Mouse (Mus musculus) lung, embryonic 14.5 days (tissue): ENCODE results near the gene Mrpl34. TPM values are rescaled to one million over a fixed set of nuclear protein-coding genes. Genes with fewer than 3 reads are reported as not detected.
A peak's percentile ranks its signal among the peaks of the same experiment; 100 is the strongest.

Experiments
- ATAC-seq: fragments of 200-750 bp; cut with Nextera tagmentation; 2 replicates; pipeline ENCODE4 v1.8.0; 2017; ENCODE audit warnings: mild to moderate bottlenecking, moderate TSS enrichment, moderate library complexity; ENCODE audit not compliant: insufficient read depth
- DNase-seq: peaks from one replicate; pipeline ENCODE4 v3.0.0-alpha.2; 2015
- H3K27ac ChIP-seq: fragments of 300-500 bp; sonication (generic); 2 replicates; pipeline ENCODE4 v1.5.1; 2014; ENCODE audit warnings: low read depth, mild to moderate bottlenecking, moderate library complexity
- H3K27me3 ChIP-seq: fragments of 300-500 bp; sonication (generic); 2 replicates; pipeline ENCODE4 v1.6.1; 2014; ENCODE audit warnings: low read length, control low read depth; ENCODE audit not compliant: insufficient read depth
- H3K36me3 ChIP-seq: fragments of 300-500 bp; sonication (generic); 2 replicates; pipeline ENCODE4 v1.6.1; 2014; ENCODE audit warnings: control low read depth; ENCODE audit not compliant: insufficient read depth
- H3K4me1 ChIP-seq: fragments of 300-500 bp; sonication (generic); 2 replicates; pipeline ENCODE4 v1.6.1; 2014; ENCODE audit warnings: antibody characterized with exemption, control low read depth; ENCODE audit not compliant: insufficient read depth
- H3K4me2 ChIP-seq: fragments of 300-500 bp; sonication (generic); 2 replicates; pipeline ENCODE4 v1.6.1; 2014; ENCODE audit warnings: mild to moderate bottlenecking
- H3K4me3 ChIP-seq: fragments of 300-500 bp; sonication (generic); 2 replicates; pipeline ENCODE4 v1.5.1; 2014; ENCODE audit warnings: low read depth, low read length
- H3K9ac ChIP-seq: fragments of 300-500 bp; sonication (generic); 2 replicates; pipeline ENCODE4 v1.6.1; 2014
- H3K9me3 ChIP-seq: fragments of 300-500 bp; sonication (generic); 2 replicates; pipeline ENCODE4 v1.6.1; 2016; ENCODE audit warnings: low read depth, low read length, control low read depth
- CTCF ChIP-seq: IDR thresholded peaks from 2 replicates; pipeline ENCODE4 v1.5.1; 2016; ENCODE audit warnings: antibody characterized with exemption, low read depth
- WGBS: fragments of 180-500 bp; shearing (Covaris S2); extraction: QIAGEN DNeasy Blood & Tissue Kit; methylation state at CpG from one replicate; pipeline ENCODE4 v1.1.7; 2014; 5-methylcytosine and 5-hydroxymethylcytosine counted together
- polyA plus RNA-seq: library from polyadenylated mRNA; unstranded; fragments of >200 nt; fragmentation: Nextera tagmentation; extraction: Ambion mirVana; gene quantifications from 2 replicates; pipeline ENCODE4 v1.2.1, GENCODE M21; 2014

The Mrpl34 gene
- polyA plus RNA-seq, 1 experiment from 2014 or later = 135 TPM

DNA sequence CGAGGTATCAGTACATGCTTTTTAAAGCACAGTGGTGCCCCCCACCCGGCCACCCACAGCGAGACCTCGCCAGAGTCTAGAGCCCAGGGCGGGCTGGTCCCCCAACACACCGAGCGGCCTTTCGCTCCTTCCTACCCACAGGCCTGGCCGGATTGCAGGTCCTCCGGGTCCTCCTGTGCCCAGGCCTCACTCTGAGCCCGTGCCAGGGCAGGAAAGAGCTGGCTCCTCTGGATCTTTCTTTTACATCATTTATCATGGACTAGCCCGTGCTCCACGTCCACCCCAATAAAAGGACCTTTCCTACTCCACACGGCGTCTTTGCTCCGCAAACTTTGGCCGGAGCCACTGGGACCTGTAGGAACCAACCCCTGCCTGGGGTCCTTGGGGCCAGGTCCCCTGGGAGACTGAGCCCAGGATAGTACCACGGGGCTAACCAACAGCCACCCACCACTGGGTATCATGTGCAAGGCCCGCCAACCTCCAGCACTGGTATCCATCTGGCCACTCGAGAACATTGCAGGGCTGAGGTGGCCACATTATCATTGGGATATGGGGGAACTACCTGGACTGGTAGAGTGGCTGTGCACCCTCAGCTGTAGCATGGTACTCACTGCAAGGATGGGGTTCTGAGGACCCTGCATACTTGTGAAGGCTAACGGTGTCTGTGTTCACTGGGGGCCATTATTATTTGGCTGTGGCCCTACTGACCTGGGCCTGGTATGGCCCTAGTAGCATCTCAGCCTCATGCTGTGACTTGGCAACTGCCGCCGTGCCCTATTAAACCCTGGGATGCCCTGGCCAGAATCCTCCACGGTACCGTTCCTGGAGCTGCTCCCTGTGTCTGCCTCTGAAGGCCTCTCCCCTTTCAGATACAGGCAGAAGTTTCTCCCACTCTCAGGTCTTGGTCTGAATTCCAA is 10.3 kb downstream of the Mrpl34 start:
- H3K4me2 ChIP-seq = peak overlapping the region; percentile 80; the same call in 1 of the 2 replicates
- no peak for ATAC-seq
- no peaks in the 10 kb centered on the region for H3K27me3 ChIP-seq
- no peak overlapping the region for H3K4me3 ChIP-seq
- no peak overlapping the region; the same call in 1 of the 2 replicates for H3K9ac ChIP-seq
- no peak overlapping the region; the same call in 1 of the 2 replicates for H3K27ac ChIP-seq
- WGBS = 87% methylated on average over 25 of the region's 25 CpGs
- H3K36me3 ChIP-seq = peaks cover 50% of the 10 kb centered on the region
- H3K9me3 ChIP-seq = no peaks in the 10 kb centered on the region
- TF ChIP-seq CTCF = no peak
- H3K4me1 ChIP-seq = peaks cover 3% of the 10 kb centered on the region; the same call in 1 of the 2 replicates
- no peak for DNase-seq

GRCm38 (mm10) chr8:71475702-71476075 is 10.9 kb downstream of the Mrpl34 start:
- DNase-seq (no peak), ATAC-seq (no peak; the same call in 1 of the 2 replicates)
- peak overlapping the region; percentile 89 for H3K27ac ChIP-seq
- 17% methylated on average over 4 of the region's 4 CpGs for WGBS
- H3K9ac ChIP-seq = peak overlapping the region; percentile 61
- peak overlapping the region; percentile 62 for H3K4me3 ChIP-seq
- H3K27me3 ChIP-seq = no peaks in the 10 kb centered on the region
- no peak for TF ChIP-seq CTCF
- H3K36me3 ChIP-seq = peaks cover 52% of the 10 kb centered on the region
- no peaks in the 10 kb centered on the region; the same call in 1 of the 2 replicates for H3K4me1 ChIP-seq
- peak overlapping the region; percentile 80 for H3K4me2 ChIP-seq
- no peaks in the 10 kb centered on the region for H3K9me3 ChIP-seq

DNA sequence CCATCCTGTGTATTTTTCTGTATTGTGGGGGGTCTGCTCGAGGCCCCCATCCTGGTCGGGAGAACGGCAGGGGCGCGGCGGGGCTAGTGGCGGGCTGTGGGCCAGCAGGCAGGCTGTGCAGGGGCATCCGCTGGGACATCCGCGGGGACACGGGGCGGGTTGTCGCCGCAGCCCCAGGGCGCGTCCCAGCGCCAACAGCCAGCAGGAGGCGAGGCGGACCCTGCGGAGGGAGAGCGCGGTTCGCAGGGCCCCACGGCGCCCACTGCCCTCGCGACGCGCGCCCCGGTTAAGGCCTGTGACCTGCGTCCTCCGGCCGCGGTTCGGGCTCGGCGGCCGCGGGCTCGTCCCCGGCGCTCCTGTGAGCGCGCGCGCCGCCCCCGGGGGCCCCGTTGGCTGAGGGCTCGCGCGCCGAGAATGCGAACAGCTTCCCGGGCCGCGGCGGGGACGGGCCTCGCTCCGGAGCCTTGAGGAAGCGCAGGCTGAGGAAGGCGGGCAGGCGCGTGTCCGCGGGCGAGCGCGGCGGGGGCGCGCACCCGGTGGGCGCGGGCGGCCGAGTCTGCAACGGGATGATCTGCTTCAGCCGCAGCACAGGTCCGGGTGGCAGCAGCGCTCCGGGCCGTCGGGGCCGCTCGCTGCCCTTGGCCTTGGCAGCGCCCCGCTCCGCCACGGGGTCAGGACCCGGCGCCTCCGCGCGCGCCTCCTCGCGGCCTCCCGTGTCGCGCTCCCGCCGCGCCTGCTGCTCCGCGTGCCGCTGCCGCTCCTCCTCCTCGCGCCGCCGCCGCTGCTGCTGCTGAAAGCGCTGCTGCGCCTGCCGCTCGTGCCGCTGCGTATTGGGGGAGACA is 11.6 kb downstream of the Mrpl34 start:
- peak; percentile 90 for DNase-seq
- Histone ChIP-seq H3K9ac (peak overlapping the region; percentile 61), H3K9me3 (no peaks in the 10 kb centered on the region), H3K27me3 (no peaks in the 10 kb centered on the region), H3K27ac (peak overlapping the region; percentile 89), H3K4me2 (peak overlapping the region; percentile 80), H3K4me1 (no peaks in the 10 kb centered on the region; the same call in 1 of the 2 replicates), H3K36me3 (peaks cover 47% of the 10 kb centered on the region), H3K4me3 (peak overlapping the region; percentile 62)
- TF ChIP-seq CTCF = 0 out of 2 replicates have a peak, but pooled peaks have one; percentile 14
- WGBS = under 1% methylated on average over 98 of the region's 121 CpGs
- ATAC-seq = peak; percentile 75

DNA sequence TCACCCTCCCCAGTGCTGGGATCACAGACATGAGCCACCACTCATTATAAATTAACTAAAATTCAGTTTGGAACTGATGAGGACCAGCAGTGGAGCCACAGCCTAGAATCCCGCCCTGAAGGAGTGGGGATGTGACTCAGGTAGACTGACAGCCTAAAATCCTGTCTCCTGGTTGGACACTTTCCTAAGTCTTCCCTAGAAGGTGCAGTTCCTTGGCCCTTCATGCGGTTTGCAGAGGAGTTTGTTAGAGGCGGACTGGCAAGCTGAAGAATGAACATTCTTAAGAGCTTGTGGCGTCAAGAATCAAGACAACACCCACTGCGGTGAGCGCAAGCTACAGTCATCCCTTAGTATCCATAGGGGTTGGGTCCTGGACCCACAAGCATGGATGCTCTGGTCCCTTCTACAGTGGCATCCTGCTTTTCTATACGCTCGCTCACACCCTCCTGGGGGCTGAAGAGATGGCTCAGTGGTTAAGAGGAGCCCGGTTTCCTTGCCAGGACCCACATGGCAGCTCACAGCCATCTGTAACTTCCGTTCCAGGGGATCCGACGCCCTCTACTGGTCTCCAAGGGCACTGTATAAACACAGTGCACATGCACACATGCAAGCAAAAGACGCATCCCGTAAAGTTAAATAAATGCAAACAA is 12.6 kb downstream of the Mrpl34 start:
- H3K27ac ChIP-seq = no peak overlapping the region
- no peaks in the 10 kb centered on the region for H3K9me3 ChIP-seq
- TF ChIP-seq CTCF = peak; percentile 61
- peak overlapping the region; percentile 62 for H3K4me3 ChIP-seq
- H3K4me2 ChIP-seq = peak overlapping the region; percentile 80
- H3K27me3 ChIP-seq = no peaks in the 10 kb centered on the region
- peaks cover 41% of the 10 kb centered on the region for H3K36me3 ChIP-seq
- peak overlapping the region; percentile 61; the same call in 1 of the 2 replicates for H3K9ac ChIP-seq
- DNase-seq (peak; percentile 50), ATAC-seq (no peak)
- WGBS = 47% methylated on average over 14 of the region's 14 CpGs
- H3K4me1 ChIP-seq = no peaks in the 10 kb centered on the region; the same call in 1 of the 2 replicates

- no peak for TF ChIP-seq CTCF
- H3K27ac ChIP-seq = no peak overlapping the region
- ATAC-seq (no peak), DNase-seq (no peak)
- H3K36me3 ChIP-seq = peaks cover 36% of the 10 kb centered on the region
- no peaks in the 10 kb centered on the region; the same call in 1 of the 2 replicates for H3K4me1 ChIP-seq
- H3K9ac ChIP-seq = no peak overlapping the region
- H3K4me3 ChIP-seq = no peak overlapping the region
- H3K27me3 ChIP-seq = no peaks in the 10 kb centered on the region
- no peaks in the 10 kb centered on the region for H3K9me3 ChIP-seq
- 89% methylated on average over 11 of the region's 11 CpGs for WGBS
- H3K4me2 ChIP-seq = no peak overlapping the region
Measured at GRCm38 (mm10) chr8:71478943-71479342, 14.2 kb downstream of the Mrpl34 start.

- Histone ChIP-seq H3K4me3 (no peak overlapping the region; the same call in 1 of the 2 replicates), H3K36me3 (peaks cover 24% of the 10 kb centered on the region), H3K27me3 (no peaks in the 10 kb centered on the region), H3K9me3 (no peaks in the 10 kb centered on the region), H3K4me1 (peaks cover 7% of the 10 kb centered on the region), H3K9ac (no peak overlapping the region), H3K4me2 (no peak overlapping the region), H3K27ac (no peak overlapping the region)
- WGBS = 51% methylated on average over 8 of the region's 8 CpGs
- ATAC-seq (no peak), DNase-seq (peak; percentile 80)
- TF ChIP-seq CTCF = no peak
Measured at GRCm38 (mm10) chr8:71483932-71484331, 19.2 kb downstream of the Mrpl34 start.
